Mouse (Mus musculus): Measurements from ENCODE around the gene Ppm1e.
"Not testable (repeated sequence)": the region's sequence is repeated elsewhere in the genome, so short reads cannot be mapped to it uniquely, and the experiment has no call there.

Gene Ppm1e

GRCm38 (mm10) chr11:87309329-87310074 lies 49.3 kb downstream of the Ppm1e start:
- DNase-seq (ENCODE audit: low read depth, low spot score), result no peak

GRCm38 (mm10) chr11:87299066-87299465 lies 59.8 kb downstream of the Ppm1e start:
- DNase-seq (ENCODE audit: low read depth, low spot score), result no peak

- DNase-seq (ENCODE audit: low read depth, low spot score), result no peak
These were observed 62.4 kb downstream of the Ppm1e start for GRCm38 (mm10) chr11:87296467-87296866.

- no peak for DNase-seq (ENCODE audit: low read depth, low spot score)
These were observed 63.2 kb downstream of the Ppm1e start for GRCm38 (mm10) chr11:87295636-87296035.

GRCm38 (mm10) chr11:87289313-87289712 lies 69.5 kb downstream of the Ppm1e start:
- DNase-seq (ENCODE audit: low read depth, low spot score), result no peak

- DNase-seq (ENCODE audit: low read depth, low spot score), result no peak
These were observed 72.6 kb downstream of the Ppm1e start for GRCm38 (mm10) chr11:87286194-87286593.

GRCm38 (mm10) chr11:87281907-87282475 lies 76.8 kb downstream of the Ppm1e start:
- no peak for DNase-seq (ENCODE audit: low read depth, low spot score)

- no peak for DNase-seq (ENCODE audit: low read depth, low spot score)
These were observed 79.4 kb downstream of the Ppm1e start for GRCm38 (mm10) chr11:87279461-87279860.

GRCm38 (mm10) chr11:87278807-87279206 lies 80.0 kb downstream of the Ppm1e start:
- no peak for DNase-seq (ENCODE audit: low read depth, low spot score)

GRCm38 (mm10) chr11:87276240-87276985 lies 82.4 kb downstream of the Ppm1e start:
- no peak for DNase-seq (ENCODE audit: low read depth, low spot score)

- DNase-seq (ENCODE audit: low read depth, low spot score), result no peak
These were observed 83.3 kb downstream of the Ppm1e start for GRCm38 (mm10) chr11:87275420-87276048.

- no peak for DNase-seq (ENCODE audit: low read depth, low spot score)
These were observed 86.1 kb downstream of the Ppm1e start for GRCm38 (mm10) chr11:87272725-87273124.

GRCm38 (mm10) chr11:87271479-87271878 lies 87.3 kb downstream of the Ppm1e start:
- no peak for DNase-seq (ENCODE audit: low read depth, low spot score)

GRCm38 (mm10) chr11:87270958-87271357 lies 87.9 kb downstream of the Ppm1e start:
- peak; percentile 18 for DNase-seq (ENCODE audit: low read depth, low spot score)

- no peak for DNase-seq (ENCODE audit: low read depth, low spot score)
These were observed 88.4 kb downstream of the Ppm1e start for GRCm38 (mm10) chr11:87270446-87270845.

- no peak for DNase-seq (ENCODE audit: low read depth, low spot score)
These were observed 90.0 kb downstream of the Ppm1e start for GRCm38 (mm10) chr11:87268803-87269202.

- DNase-seq (ENCODE audit: low read depth, low spot score), result no peak
These were observed 92.6 kb downstream of the Ppm1e start for GRCm38 (mm10) chr11:87266246-87266645.

- no peak for DNase-seq (ENCODE audit: low read depth, low spot score)
These were observed 94.9 kb downstream of the Ppm1e start for GRCm38 (mm10) chr11:87263946-87264345.

- not testable (repeated sequence) for DNase-seq (ENCODE audit: low read depth, low spot score)
These were observed 97.1 kb downstream of the Ppm1e start for GRCm38 (mm10) chr11:87261705-87262104.

GRCm38 (mm10) chr11:87259792-87260191 lies 99.0 kb downstream of the Ppm1e start:
- no peak for DNase-seq (ENCODE audit: low read depth, low spot score)

- no peak for DNase-seq (ENCODE audit: low read depth, low spot score)
These were observed 101.5 kb downstream of the Ppm1e start for GRCm38 (mm10) chr11:87257282-87257681.

- DNase-seq (ENCODE audit: low read depth, low spot score), result peak; percentile 60
These were observed 104.7 kb downstream of the Ppm1e start for GRCm38 (mm10) chr11:87254149-87254548.
